Mouse (Mus musculus) c-Kit-negative CD71-positive TER-119-positive erythroid progenitor cells, embryonic 14.5 days (primary cell): ENCODE data around the gene Gm11009.
"Not testable (repeated sequence)": the region's sequence is repeated elsewhere in the genome, so short reads cannot be mapped to it uniquely, and the experiment has no call there.

Source experiments
- DNase-seq: peaks from one replicate; pipeline ENCODE4 v3.0.0-alpha.2; 2013; ENCODE audit warnings: low read depth, low spot score

Gm11009 gene

GRCm38 (mm10) chr2:176319394-176319793 lies at the start of gene Gm11009:
Gene Gm11009, minus strand, starts transcription at chr2:176319494.
- not testable (repeated sequence) for DNase-seq
